Mouse (Mus musculus): ENCODE measurements around the gene Cep41. TPM values are rescaled to one million over a fixed set of nuclear protein-coding genes. Genes with fewer than 3 reads are reported as not detected.

Cep41 gene
- polyA plus RNA-seq, 1 experiment from 2014 or later: 14.3 TPM

DNA sequence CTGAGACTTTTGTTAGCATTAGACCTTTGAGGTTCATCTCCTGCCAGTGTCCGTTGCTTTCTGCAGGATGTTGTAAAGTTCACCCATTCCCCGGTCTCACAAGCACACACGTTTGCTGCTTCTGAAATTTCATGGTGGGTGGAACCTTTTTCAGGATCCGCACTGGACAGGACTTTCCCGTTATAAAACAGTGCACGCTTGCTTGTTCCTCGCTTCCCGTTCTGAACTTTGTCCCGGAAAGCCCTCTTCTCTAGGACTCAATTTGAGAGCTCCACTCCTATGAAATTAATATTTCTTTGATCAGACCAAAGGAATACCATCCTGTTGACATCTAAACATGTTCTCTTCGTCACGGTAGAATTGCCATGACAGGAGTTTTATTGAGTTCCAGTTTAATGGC is 20.3 kb upstream of the Cep41 start:
- DNase-seq (ENCODE audit: low spot score) (no peak), ATAC-seq (replicated peaks; ENCODE audit: low FRiP score) (no peak)
- WGBS: 79% methylated on average over 11 of the region's 11 CpGs
- Histone ChIP-seq H3K9ac (ENCODE audit: low read depth, low read length) (no peak overlapping the region), H3K27me3 (replicated peaks; ENCODE audit: control insufficient read depth, insufficient read depth, low read length) (no peaks in the 10 kb centered on the region), H3K4me2 (no peak overlapping the region), H3K4me1 (replicated peaks; ENCODE audit: control insufficient read depth, insufficient read depth, low read length) (peaks cover 27% of the 10 kb centered on the region), H3K4me3 (ENCODE audit: low read depth, low read length) (no peak overlapping the region), H3K9me3 (ENCODE audit: control insufficient read depth, low read length) (no peaks in the 10 kb centered on the region), H3K27ac (ENCODE audit: low read depth, low read length) (peak overlapping the region; percentile 16; the same call in 1 of the 2 replicates), H3K36me3 (ENCODE audit: control insufficient read depth, insufficient read depth, low read length) (no peaks in the 10 kb centered on the region)

DNA sequence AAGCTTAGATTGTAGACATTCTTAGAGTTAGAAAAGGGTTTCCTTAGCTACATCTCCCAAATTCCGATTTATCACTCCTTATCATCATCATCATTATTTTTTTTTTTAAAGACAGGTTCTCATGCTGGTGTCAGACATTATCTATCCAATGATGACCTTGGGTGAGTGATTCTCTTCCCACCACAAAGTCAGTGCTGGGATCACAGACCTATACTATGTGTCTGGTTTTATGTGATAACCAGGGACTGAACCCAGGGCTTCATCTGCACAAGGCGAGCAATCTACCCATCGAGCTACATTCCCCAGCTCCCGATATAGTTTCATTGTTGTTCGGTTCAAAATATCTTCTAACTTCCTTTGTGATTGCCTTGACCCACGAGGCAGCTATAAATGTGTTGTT is 19.9 kb upstream of the Cep41 start:
- Histone ChIP-seq H3K9ac (ENCODE audit: low read depth, low read length) (no peak overlapping the region), H3K4me2 (no peak overlapping the region), H3K4me1 (replicated peaks; ENCODE audit: control insufficient read depth, insufficient read depth, low read length) (peaks cover 27% of the 10 kb centered on the region), H3K4me3 (ENCODE audit: low read depth, low read length) (no peak overlapping the region), H3K9me3 (ENCODE audit: control insufficient read depth, low read length) (no peaks in the 10 kb centered on the region), H3K27ac (ENCODE audit: low read depth, low read length) (peak overlapping the region; percentile 16; the same call in 1 of the 2 replicates), H3K36me3 (ENCODE audit: control insufficient read depth, insufficient read depth, low read length) (no peaks in the 10 kb centered on the region), H3K27me3 (replicated peaks; ENCODE audit: control insufficient read depth, insufficient read depth, low read length) (no peaks in the 10 kb centered on the region)
- ATAC-seq (replicated peaks; ENCODE audit: low FRiP score) (no peak; the same call in 1 of the 2 replicates), DNase-seq (ENCODE audit: low spot score) (no peak)
- WGBS: 34% methylated on average over 6 of the region's 6 CpGs

DNA sequence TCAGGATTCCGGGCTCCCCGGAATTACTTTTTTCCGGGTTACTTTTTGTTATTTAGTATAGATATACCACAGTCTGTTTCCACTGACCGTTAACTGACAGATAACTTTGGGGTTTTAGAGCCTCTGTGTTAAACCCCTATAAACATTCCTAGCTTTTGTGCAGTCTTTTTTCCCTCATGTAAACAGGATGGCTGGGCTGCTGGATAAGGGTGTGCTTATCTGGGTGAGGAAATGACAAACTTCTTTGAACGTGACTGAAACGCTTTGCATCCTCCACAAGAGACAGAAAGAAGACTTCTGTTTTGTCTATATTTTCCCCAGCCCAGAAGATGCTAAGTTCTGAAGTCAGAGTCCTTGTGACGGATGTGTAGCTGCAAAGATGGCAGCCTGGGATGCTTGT is 18.9 kb upstream of the Cep41 start:
- H3K27me3 ChIP-seq (replicated peaks; ENCODE audit: control insufficient read depth, insufficient read depth, low read length): no peaks in the 10 kb centered on the region
- no peak overlapping the region for H3K4me3 ChIP-seq (ENCODE audit: low read depth, low read length)
- no peak for DNase-seq (ENCODE audit: low spot score)
- H3K36me3 ChIP-seq (ENCODE audit: control insufficient read depth, insufficient read depth, low read length): no peaks in the 10 kb centered on the region
- no peaks in the 10 kb centered on the region for H3K9me3 ChIP-seq (ENCODE audit: control insufficient read depth, low read length)
- H3K27ac ChIP-seq (ENCODE audit: low read depth, low read length): peak overlapping the region; percentile 72
- H3K4me2 ChIP-seq: no peak overlapping the region
- 21% methylated on average over 7 of the region's 7 CpGs for WGBS
- H3K9ac ChIP-seq (ENCODE audit: low read depth, low read length): no peak overlapping the region
- peak; percentile 74 for ATAC-seq (replicated peaks; ENCODE audit: low FRiP score)
- H3K4me1 ChIP-seq (replicated peaks; ENCODE audit: control insufficient read depth, insufficient read depth, low read length): peaks cover 27% of the 10 kb centered on the region

DNA sequence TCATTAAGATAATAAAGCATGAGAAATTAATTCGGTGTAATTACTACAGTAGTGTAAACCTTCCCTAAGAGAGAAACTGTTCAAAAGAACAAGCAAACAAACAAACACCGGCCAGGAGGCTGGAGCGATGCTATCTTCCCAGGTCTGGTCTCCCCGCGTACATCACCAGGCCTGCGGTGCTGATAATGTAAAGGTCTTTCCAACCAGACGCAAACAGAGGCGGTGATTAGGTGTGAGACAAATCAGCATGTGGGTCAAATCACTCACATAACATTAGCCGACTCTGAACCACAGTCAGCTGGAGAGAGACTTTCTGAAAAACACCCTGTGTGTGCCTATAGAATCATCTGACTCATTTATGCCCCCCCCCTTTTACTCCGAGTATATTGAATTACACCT is 17.8 kb upstream of the Cep41 start:
- Histone ChIP-seq H3K9ac (ENCODE audit: low read depth, low read length) (no peak overlapping the region), H3K9me3 (ENCODE audit: control insufficient read depth, low read length) (no peaks in the 10 kb centered on the region), H3K4me2 (no peak overlapping the region), H3K36me3 (ENCODE audit: control insufficient read depth, insufficient read depth, low read length) (no peaks in the 10 kb centered on the region), H3K4me3 (ENCODE audit: low read depth, low read length) (no peak overlapping the region), H3K4me1 (replicated peaks; ENCODE audit: control insufficient read depth, insufficient read depth, low read length) (peaks cover 27% of the 10 kb centered on the region), H3K27me3 (replicated peaks; ENCODE audit: control insufficient read depth, insufficient read depth, low read length) (no peaks in the 10 kb centered on the region), H3K27ac (ENCODE audit: low read depth, low read length) (peak overlapping the region; percentile 72)
- DNase-seq (ENCODE audit: low spot score) (no peak), ATAC-seq (replicated peaks; ENCODE audit: low FRiP score) (no peak)
- 29% methylated on average over 10 of the region's 10 CpGs for WGBS

DNA sequence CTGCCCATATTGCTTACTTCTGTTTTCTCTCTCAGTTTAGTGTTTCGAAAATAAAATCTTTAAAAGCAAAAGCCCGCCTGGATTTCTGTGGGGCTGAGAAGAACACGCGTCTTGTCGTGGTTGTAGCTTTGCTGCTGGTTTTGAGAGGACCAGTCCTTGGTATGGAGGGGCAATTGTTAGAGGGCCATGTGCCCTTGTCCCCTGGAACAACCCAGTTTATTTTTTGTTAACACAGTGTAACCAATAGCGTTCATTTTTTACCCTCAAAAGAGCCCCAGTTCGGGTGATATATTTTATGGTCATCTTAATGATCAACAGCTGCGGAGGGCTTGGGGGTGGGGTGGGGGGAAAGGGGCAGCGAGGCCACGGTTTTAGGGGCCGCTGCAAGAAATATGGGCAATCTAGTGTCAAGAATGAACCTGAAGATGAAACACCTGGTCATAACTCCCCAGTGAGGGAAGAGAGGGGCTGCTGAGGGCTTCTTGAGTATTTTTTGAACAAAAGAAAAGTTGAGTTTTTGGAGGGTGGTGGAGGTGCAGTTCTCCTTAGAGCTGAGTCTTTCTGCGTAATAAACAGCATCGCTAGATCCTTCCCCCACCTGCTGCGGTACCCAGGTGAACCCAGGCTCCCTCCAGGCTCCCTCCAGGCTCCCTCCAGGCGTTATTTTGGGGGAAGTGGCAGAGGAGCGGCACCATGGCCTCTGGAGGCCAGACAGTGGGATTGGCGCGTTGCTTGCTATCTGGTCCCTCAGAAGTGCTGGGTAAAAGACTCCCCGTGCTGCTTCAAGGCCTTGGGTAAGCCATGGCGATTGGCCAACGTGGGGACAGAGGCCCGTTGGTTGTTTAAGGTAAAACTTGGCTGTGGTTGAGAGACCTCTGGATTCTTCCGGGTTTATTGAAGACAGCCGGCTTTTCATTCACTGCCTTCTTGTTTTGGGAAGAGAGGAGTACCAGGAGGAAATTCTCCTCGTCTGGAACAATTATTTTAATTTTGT is 17.1 kb upstream of the Cep41 start:
- Histone ChIP-seq H3K9ac (ENCODE audit: low read depth, low read length) (no peak overlapping the region), H3K4me2 (no peak overlapping the region), H3K9me3 (ENCODE audit: control insufficient read depth, low read length) (no peaks in the 10 kb centered on the region), H3K27me3 (replicated peaks; ENCODE audit: control insufficient read depth, insufficient read depth, low read length) (no peaks in the 10 kb centered on the region), H3K4me1 (replicated peaks; ENCODE audit: control insufficient read depth, insufficient read depth, low read length) (peaks cover 27% of the 10 kb centered on the region), H3K36me3 (ENCODE audit: control insufficient read depth, insufficient read depth, low read length) (no peaks in the 10 kb centered on the region), H3K27ac (ENCODE audit: low read depth, low read length) (peak overlapping the region; percentile 72), H3K4me3 (ENCODE audit: low read depth, low read length) (no peak overlapping the region)
- 57% methylated on average over 25 of the region's 25 CpGs for WGBS
- no peak for ATAC-seq (replicated peaks; ENCODE audit: low FRiP score)
- no peak for DNase-seq (ENCODE audit: low spot score)

DNA sequence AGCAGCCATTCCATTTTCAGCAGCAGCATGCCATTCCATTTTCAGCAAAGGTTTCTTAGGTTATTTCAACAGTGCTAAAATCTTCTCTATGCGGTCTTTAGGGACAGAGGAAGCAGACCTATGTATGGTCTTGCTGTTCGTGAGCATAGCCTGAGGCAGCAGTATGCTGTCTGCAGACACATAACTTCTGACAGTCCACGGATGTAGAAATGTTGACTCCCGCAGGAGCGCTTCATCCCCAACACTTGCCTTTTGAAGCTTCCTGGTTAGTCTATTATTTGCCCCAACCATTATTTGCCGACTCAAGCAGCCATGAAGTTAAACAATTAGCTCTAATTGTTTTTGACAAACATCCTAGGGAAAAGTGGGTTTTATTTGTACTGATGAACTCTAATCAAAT is 15.6 kb upstream of the Cep41 start:
- Histone ChIP-seq H3K4me2 (no peak overlapping the region), H3K9me3 (ENCODE audit: control insufficient read depth, low read length) (no peaks in the 10 kb centered on the region), H3K4me3 (ENCODE audit: low read depth, low read length) (no peak overlapping the region), H3K9ac (ENCODE audit: low read depth, low read length) (no peak overlapping the region), H3K4me1 (replicated peaks; ENCODE audit: control insufficient read depth, insufficient read depth, low read length) (peaks cover 27% of the 10 kb centered on the region), H3K27me3 (replicated peaks; ENCODE audit: control insufficient read depth, insufficient read depth, low read length) (no peaks in the 10 kb centered on the region), H3K36me3 (ENCODE audit: control insufficient read depth, insufficient read depth, low read length) (no peaks in the 10 kb centered on the region), H3K27ac (ENCODE audit: low read depth, low read length) (no peak overlapping the region)
- DNase-seq (ENCODE audit: low spot score) (no peak), ATAC-seq (replicated peaks; ENCODE audit: low FRiP score) (no peak)
- WGBS: 71% methylated on average over 6 of the region's 6 CpGs

DNA sequence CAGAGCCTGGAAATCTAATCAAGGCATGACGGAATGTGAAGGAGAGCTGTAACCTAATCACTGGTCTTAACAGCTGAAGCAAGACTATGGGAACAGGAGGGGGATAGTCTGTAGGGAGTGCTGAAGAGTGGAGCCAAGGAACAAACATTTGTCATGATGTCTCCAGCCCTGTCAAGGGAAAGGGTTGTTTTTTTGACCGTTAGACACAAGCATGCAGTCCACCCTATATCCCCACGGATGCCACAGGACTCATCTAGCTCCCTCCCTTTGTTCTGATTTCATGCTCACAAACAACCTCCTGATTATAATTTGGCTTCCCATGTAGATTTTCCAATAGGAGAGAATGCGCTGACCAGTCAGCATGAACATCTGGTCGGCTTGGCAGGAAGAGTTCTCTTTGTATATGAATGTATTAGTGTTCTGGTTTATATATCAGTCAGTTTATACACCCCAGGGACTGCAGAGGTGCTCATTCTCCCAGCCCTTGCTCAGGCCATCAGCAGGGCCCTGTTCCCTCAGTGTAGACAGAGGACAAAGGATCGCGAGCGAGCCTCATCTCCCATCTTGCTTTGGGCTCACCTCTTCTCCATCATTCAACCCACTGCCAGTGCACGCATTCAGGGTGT is 10.5 kb upstream of the Cep41 start:
- DNase-seq (ENCODE audit: low spot score): no peak
- 68% methylated on average over 9 of the region's 9 CpGs for WGBS

DNA sequence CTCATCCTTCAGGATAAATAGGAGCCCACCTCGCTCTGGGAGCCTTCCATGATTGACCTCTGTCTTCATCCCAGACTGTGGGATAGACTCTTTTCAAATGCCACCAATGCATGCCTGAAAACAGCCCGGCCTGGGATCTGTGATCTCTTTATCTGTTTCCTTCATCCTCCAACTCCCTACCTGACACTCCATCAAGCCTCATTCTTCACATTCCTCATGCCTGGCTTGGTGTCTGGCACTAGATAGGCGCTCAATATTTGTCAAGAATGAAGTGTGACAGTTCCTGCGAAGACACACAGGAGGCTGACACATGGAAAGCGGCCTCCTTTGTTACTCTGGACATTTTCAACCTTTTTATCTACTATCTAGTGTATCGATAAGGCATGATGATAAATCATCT is 9.9 kb upstream of the Cep41 start:
- Histone ChIP-seq H3K4me3 (ENCODE audit: low read depth, low read length) (no peak overlapping the region), H3K4me1 (replicated peaks; ENCODE audit: control insufficient read depth, insufficient read depth, low read length) (peaks cover 14% of the 10 kb centered on the region), H3K36me3 (ENCODE audit: control insufficient read depth, insufficient read depth, low read length) (no peaks in the 10 kb centered on the region), H3K27me3 (replicated peaks; ENCODE audit: control insufficient read depth, insufficient read depth, low read length) (no peaks in the 10 kb centered on the region), H3K9ac (ENCODE audit: low read depth, low read length) (no peak overlapping the region), H3K27ac (ENCODE audit: low read depth, low read length) (no peak overlapping the region), H3K4me2 (no peak overlapping the region), H3K9me3 (ENCODE audit: control insufficient read depth, low read length) (no peaks in the 10 kb centered on the region)
- DNase-seq (ENCODE audit: low spot score) (no peak), ATAC-seq (replicated peaks; ENCODE audit: low FRiP score) (no peak)
- 42% methylated on average over 6 of the region's 6 CpGs for WGBS

More for the DNA sequence above, 10.5 kb upstream of the Cep41 start:
- no peak overlapping the region for H3K4me2 ChIP-seq
- H3K27ac ChIP-seq (ENCODE audit: low read depth, low read length): no peak overlapping the region
- no peaks in the 10 kb centered on the region for H3K9me3 ChIP-seq (ENCODE audit: control insufficient read depth, low read length)
- H3K4me3 ChIP-seq (ENCODE audit: low read depth, low read length): no peak overlapping the region
- peaks cover 14% of the 10 kb centered on the region for H3K4me1 ChIP-seq (replicated peaks; ENCODE audit: control insufficient read depth, insufficient read depth, low read length)
- H3K9ac ChIP-seq (ENCODE audit: low read depth, low read length): no peak overlapping the region
- no peak for ATAC-seq (replicated peaks; ENCODE audit: low FRiP score)
- no peaks in the 10 kb centered on the region for H3K36me3 ChIP-seq (ENCODE audit: control insufficient read depth, insufficient read depth, low read length)
- no peaks in the 10 kb centered on the region for H3K27me3 ChIP-seq (replicated peaks; ENCODE audit: control insufficient read depth, insufficient read depth, low read length)
